Comparison of ENCODE assay signal across 9 mouse cellular contexts in the genomic region with DNA sequence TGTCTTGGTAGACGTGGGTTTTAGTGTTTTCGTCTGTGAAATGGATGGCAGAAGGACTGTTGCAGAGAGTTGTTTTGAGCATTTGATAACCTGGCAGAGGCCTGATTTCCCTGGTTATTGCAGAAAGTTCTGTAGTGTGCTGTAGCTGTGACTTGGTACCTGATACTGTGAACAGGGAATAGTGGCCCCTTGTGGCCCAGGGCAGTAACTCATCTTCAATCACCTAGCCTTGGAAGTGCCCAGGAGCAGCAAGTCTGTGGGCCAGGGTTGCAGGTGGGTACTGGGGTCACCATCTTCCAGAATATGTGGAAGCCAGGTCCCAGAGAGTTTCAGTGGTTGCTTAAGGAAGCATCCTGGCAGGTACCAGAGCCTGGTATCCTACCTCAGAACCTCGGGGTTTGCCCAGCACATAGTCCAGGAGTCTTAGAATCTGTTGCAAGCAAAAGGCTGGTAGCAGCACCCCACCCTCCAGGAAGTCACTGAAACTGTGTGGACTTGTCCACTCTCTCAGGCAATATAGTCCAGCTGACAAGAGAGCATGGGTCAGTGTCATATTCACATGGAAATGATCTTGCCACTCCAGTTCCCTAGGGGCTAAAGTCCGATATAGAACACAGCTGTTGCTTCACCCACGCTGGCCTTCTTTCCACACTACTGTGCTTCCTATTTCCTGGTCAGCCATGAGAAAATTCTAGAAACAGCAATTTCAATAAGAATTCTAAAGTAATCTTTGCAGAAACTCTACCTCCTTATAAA.
DNase-seq lines count a peak whose midpoint lies in the region; ATAC-seq and TF ChIP-seq lines count a peak whose summit lies in the region.
"Had no signal": no experiment of that assay in that cellular context is flagged by ENCODE, and none has a peak within 500 bp of the region (broad histone marks: within the 10 kb centered on the region; RNA-seq: fewer than 3 reads in every experiment).

No protein-coding gene starts in this region.

- peak; percentile 84 for TF ChIP-seq CTCF in Patski (IDR thresholded peaks at IDR 0.05)
- peak; percentile 31; the same call in 1 of the 2 replicates for TF ChIP-seq CTCF in embryonic fibroblast, embryonic 13.5 days (IDR thresholded peaks at IDR 0.05; ENCODE audit: borderline replicate concordance, insufficient read depth, low read length)

- peak; percentile 25 for DNase-seq in hindbrain, embryonic 10.5 days (ENCODE audit: low spot score)
- no peak for DNase-seq in Patski (ENCODE audit: low read depth, low spot score)
- DNase-seq in kidney, postnatal 10 days: peak; percentile 63
- DNase-seq in right cerebral cortex, adult 2 months (ENCODE audit: low spot score in 2 of 2): no peak
- no peak for DNase-seq in left cerebral cortex, postnatal 25 days (ENCODE audit: low spot score in 2 of 2)

- no peaks in the 10 kb centered on the region for H3K27me3 ChIP-seq in hindbrain, embryonic 10.5 days (ENCODE audit: insufficient read depth, poor library complexity, severe bottlenecking)
- H3K27me3 ChIP-seq in hindbrain, embryonic 13.5 days: no peaks in the 10 kb centered on the region
- no peaks in the 10 kb centered on the region for H3K27me3 ChIP-seq in Patski

- no peak overlapping the region for H3K4me2 ChIP-seq in hindbrain, embryonic 13.5 days

- intact Hi-C loops in left cerebral cortex, postnatal 25 days (cut with DNase I): loop anchor here (5.0 kb wide), 1 partner anchor 137 kb away; no protein-coding TSS in a partner anchor

- in situ Hi-C loops in Patski (cut with MboI; ENCODE audit: low pct_unique_long_range_greater_than_20kb): loop anchor here (5.0 to 10.0 kb wide), 2 partner anchors 137 to 601 kb away; no protein-coding TSS in a partner anchor

- no peak overlapping the region for H3K27ac ChIP-seq in hindbrain, embryonic 10.5 days
- no peak overlapping the region for H3K27ac ChIP-seq in hindbrain, embryonic 13.5 days
- no peak overlapping the region for H3K27ac ChIP-seq in embryonic fibroblast, embryonic 13.5 days (ENCODE audit: insufficient read depth, low read length)
- H3K27ac ChIP-seq: macrophage had no signal

- H3K4me3 ChIP-seq in hindbrain, embryonic 10.5 days: no peak overlapping the region
- no peak overlapping the region for H3K4me3 ChIP-seq in hindbrain, embryonic 13.5 days
- H3K4me3 ChIP-seq in embryonic fibroblast, embryonic 13.5 days (ENCODE audit: insufficient read depth, low read length): no peak overlapping the region

- POLR2A ChIA-PET in Patski (lab: Charles Lee): no interaction called here

- peaks cover 5% of the 10 kb centered on the region; the same call in 1 of the 2 replicates for H3K4me1 ChIP-seq in hindbrain, embryonic 10.5 days (replicated peaks)
- no peaks in the 10 kb centered on the region for H3K4me1 ChIP-seq in hindbrain, embryonic 13.5 days (replicated peaks)
- H3K4me1 ChIP-seq in embryonic fibroblast, embryonic 13.5 days (ENCODE audit: control insufficient read depth, insufficient read depth, low read length): no peaks in the 10 kb centered on the region

- no peaks in the 10 kb centered on the region for H3K9me3 ChIP-seq in hindbrain, embryonic 10.5 days
- no peaks in the 10 kb centered on the region for H3K9me3 ChIP-seq in hindbrain, embryonic 13.5 days

- H3K9ac ChIP-seq in hindbrain, embryonic 13.5 days: no peak overlapping the region

- no peak for TF ChIP-seq POLR2A in embryonic fibroblast, embryonic 13.5 days (IDR thresholded peaks at IDR 0.05; ENCODE audit: low read depth, low read length)

- WGBS in hindbrain, embryonic 10.5 days: 73% methylated on average over 5 of the region's 5 CpGs
- 77% methylated on average over 5 of the region's 5 CpGs for WGBS in hindbrain, embryonic 13.5 days

- H3K36me3 ChIP-seq in hindbrain, embryonic 10.5 days: no peaks in the 10 kb centered on the region
- no peaks in the 10 kb centered on the region for H3K36me3 ChIP-seq in hindbrain, embryonic 13.5 days

- CTCF ChIA-PET in Patski (lab: Charles Lee): interaction anchor here (1.2 to 2.6 kb wide), 4 partner anchors 10 to 137 kb away, joined by 3 to 11 read pairs (median 4); no protein-coding TSS in a partner anchor

- no peak for ATAC-seq in hindbrain, embryonic 13.5 days (ENCODE audit: low FRiP score)
- ATAC-seq in Patski: peak; percentile 85
- ATAC-seq in megakaryocyte progenitor cell, adult 5-6 weeks (replicated peaks; ENCODE audit: poor library complexity): peak; percentile 92

Comparison
In these comparisons a context has a peak if more than half of its experiments do, and no peak if none do; other contexts are left out.
1. DNase-seq: peak in hindbrain, embryonic 10.5 days (single experiment) and kidney, postnatal 10 days (single experiment); none in Patski (single experiment), right cerebral cortex, adult 2 months (0 of 2) and left cerebral cortex, postnatal 25 days (0 of 2).